Mouse (Mus musculus) left cerebral cortex, postnatal 25 days (tissue): ENCODE results near the gene Hdac1. TPM values are rescaled to one million over a fixed set of nuclear protein-coding genes. Genes with fewer than 3 reads are reported as not detected.

Experiments
- DNase-seq, 2 experiments: peaks; one replicate each; pipeline ENCODE4 v3.0.0; 2022; ENCODE audit warnings: low spot score in 2 of 2, mixed read lengths in 1 of 2
- intact Hi-C: fragments of 180-260 bp; cut with DNase I; formaldehyde crosslinking; loops from one replicate; pipeline ENCODE4 v1.15.1; 2025
- total RNA-seq, 2 experiments: library from RNA; stranded (reverse); gene quantifications; 2 replicates each; pipeline ENCODE4 v1.2.3; 2021

Hdac1 gene
- total RNA-seq: 10 to 100 TPM; 28.5 to 31.6 TPM

DNA sequence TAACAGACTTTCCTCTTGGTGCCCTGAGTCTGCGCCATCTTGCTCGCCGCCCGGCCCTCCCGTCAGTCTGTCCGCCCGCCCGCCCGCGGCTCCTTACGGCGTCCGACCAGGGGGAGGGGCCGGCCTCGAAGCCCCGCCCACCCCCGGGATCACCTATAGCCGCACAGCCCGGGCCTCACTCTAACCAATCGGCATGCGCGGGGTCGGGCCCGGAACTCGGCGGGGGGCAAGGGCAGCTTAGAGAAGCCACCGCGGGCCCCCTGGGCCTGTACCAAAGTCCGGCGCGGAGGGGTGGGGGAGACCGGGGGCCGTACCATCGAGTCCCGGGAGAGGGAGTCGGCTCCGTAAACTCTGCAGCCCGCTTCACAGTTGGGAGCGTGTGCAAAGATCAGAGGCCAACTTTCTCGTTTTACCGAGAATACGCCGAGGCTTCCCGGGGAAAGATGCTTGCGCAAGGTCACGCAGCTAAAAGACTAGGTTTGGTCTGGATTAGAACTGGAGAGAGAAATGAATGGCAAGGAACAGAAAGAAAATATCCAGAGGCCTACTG is at the start of gene Hdac1:
TSS of gene Hdac1 (minus strand) at position 122 of the 550 bp plus-strand sequence.
- intact Hi-C loops: loop anchor here (5.0 kb wide), 1 partner anchor 65 kb away; no protein-coding TSS in a partner anchor

DNA sequence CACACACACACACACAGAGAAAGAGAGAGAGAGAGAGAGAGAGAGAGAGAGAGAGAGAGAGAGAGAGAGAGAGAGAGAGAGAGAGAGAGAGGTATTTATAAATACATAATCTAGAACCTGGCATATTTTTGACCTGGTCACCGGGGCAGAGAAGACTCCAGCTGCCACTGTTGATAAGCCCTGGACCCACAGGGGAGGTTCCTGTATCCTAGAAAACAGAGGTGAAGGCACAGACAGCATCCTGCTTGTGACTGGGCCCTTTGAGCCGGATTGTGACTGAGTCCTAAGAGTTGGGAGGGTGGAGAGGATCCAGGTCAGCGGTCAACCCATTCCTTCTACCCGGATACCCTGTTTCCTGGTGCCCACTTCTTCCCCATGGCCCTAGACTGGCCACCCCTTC is 46.4 kb upstream of the Hdac1 start:
- intact Hi-C loops: no loop called here
- DNase-seq: no peak

More for the DNA sequence above, at the start of gene Hdac1:
- DNase-seq: peak; percentile 96 to 97

DNA sequence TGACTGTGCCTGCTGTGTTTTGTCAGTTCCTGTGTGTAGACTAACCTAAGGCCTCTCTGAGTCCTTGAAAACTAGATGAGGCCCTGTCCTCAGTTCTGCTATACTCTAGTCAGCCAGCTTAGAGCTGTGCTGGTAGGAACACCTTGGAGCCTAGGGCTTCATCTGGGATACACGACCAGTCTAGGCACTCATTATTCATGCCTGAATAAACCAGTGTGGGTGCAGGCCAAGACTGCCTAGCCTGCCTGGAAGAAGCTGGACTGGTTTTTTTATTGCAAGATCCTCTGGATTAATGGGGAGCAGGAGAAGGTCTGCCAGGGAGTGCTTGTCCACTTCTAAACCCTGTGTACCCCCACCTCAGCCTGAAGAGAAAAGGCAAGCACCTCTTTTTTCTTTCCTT is 44.4 kb upstream of the Hdac1 start:
- intact Hi-C loops: no loop called here
- DNase-seq: no peak

DNA sequence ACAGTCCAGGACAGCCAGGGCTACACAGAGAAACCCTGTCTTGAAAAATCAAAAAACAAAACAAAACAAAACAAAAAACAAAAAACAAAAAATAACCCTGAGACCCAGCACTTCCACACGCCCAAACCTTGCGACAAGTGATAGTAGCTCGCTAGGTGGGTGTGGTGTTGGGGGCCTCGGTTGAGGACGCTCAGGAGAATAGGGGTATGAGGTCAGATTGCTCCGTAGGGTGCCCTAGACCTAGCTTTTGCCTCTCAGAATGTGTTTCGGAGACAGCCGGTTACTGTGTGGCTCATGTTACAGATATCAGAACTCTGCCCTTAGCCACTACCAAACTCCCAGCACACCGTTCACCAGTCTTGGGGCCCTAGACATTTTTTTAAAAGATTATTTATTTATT is 43.3 kb upstream of the Hdac1 start:
- intact Hi-C loops: loop anchor here (2.0 kb wide), 1 partner anchor 23 kb away; no protein-coding TSS in a partner anchor
- no peak for DNase-seq

DNA sequence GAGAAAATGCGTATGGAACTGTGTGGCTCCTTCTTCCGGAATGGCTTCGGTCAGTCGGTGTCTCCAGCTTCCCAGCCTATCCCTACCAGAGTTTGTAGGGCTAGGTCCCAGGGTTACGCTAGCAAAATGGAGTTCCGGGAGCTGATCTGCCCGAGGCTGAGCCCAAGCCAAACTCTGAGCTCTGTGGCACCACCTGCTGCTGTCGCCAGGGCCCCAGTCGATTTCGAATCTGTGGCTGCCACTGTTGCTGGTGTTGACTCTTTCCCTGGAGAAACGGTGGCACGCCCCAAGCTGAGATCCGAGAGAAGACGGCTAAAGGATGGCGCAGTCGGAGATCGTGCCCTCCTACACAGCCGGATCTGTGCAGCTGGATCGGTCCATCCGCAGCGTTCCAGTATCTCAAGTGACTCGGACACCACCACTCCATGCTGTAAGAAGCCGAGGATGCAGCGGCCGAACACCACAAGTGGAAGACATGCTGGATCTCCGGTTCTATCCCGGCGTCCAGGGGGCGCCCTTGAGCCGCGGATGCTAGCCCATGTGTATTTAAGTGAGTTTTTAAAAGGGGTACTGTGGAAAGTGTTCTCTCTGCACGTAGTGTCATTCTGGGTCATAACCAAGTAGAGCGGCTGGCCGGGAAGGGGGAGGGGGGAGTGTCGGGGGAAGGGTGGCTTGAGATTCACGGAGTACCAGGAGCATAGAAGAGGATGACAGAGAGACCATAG is 42.5 kb upstream of the Hdac1 start:
- intact Hi-C loops: loop anchor here (2.0 kb wide), 1 partner anchor 24 kb away; no protein-coding TSS in a partner anchor
- peak; percentile 84 to 86 for DNase-seq

DNA sequence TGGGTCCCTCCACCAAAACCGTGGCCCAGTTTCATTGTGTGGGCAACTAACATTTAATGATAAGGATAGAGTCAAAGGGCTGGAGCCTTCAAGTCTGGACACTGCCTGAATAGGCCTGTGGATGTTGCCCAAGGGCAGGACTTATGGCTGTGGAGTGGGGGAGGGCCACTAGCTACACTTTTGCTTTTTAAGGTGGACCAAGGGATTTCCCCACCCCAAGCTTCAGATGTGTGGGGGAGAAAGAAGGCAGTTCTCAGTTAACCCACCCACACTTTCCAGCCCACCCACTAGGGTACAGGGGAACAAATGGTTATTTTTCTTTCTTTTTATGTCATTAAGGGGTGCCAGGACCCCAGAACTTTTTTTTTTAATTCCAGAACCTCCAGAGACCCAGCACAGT is 41.9 kb upstream of the Hdac1 start:
- intact Hi-C loops: loop anchor here (2.0 kb wide), 1 partner anchor 24 kb away; no protein-coding TSS in a partner anchor

DNA sequence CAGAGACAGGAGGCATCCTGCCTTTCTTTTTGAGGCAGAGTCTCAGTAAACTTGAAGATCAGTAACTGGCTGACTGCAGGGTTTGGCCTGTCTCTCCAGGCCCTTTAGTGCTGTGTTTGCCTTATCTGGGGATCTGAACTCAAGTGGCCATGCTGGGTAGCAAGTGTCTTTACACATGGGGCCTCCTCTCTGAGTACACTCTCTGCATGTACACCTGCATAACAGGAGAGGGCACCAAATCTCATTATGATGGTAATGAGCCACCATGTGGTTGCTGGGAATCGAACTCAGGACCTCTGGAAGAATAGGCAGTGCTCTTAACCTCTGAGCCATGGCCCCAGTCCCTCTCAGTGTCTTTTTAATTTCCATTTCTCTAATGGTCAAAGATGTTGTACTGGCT is 39.7 kb upstream of the Hdac1 start:
- intact Hi-C loops: no loop called here
- no peak for DNase-seq

More for the DNA sequence above, 41.9 kb upstream of the Hdac1 start:
- no peak for DNase-seq

DNA sequence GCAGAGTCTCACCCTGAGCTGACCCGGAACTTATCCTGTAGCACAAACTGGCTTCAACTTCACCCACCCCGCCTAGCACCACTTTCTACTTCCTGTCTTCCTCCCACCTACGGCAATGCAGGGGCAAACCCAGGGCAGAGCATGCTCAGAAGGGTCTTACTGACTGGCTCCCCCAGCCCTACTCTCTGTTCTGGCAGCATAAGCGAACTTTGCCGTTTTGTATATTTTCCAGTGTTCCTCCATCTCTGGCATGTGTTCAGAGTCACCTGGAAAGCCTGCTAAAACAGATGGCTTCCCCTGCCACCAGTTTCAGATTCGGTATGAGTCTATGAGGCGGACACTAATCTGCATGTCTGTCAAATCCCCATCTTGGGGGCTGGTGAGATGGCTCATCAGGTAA is 37.8 kb upstream of the Hdac1 start:
- DNase-seq: no peak
- intact Hi-C loops: no loop called here

DNA sequence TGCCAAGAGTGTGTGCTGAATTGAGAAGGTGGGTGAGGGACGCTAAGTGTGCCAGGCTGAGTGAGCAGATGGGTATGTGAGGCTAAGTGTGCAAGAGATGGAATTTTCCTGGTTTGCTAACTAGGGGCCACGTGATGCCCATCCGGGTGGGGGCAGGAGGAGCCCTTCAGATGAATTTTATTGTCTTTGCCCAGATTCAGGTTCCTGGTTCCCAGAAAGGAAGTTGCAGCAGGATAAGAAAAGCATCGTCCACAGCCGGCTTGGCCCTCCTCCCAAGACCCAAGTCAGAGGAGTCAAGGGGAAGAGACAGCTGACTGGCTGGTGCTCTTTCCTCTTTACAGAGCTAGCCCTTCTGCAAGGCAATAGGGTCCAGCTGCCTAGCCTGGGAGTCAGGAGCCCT is 36.0 kb upstream of the Hdac1 start, which contains the start of gene Fam167b:
TSS of gene Fam167b (minus strand) at position 84 of the 400 bp plus-strand sequence.
- peak in 1 of 2 experiments; percentile 38 for DNase-seq
- intact Hi-C loops: no loop called here

DNA sequence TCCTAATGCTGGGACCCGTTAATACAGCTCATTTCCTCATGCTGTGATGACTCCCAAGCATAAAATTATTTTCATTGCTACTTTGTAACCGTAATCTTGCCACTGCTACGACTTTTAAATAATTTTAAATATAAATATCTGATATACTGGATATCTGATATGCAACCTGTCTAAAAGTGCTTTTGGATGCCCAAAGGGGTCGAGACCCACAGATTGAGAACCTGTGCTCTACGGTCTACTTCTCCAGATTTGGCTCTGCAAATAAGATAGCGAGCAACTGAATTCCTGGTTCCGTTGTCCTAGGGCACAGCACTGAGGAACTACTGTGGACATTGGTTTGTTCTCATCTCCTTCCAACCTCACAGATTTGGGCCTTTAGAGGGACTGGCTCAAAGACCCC is 35.2 kb upstream of the Hdac1 start:
- intact Hi-C loops: no loop called here
- DNase-seq: no peak

DNA sequence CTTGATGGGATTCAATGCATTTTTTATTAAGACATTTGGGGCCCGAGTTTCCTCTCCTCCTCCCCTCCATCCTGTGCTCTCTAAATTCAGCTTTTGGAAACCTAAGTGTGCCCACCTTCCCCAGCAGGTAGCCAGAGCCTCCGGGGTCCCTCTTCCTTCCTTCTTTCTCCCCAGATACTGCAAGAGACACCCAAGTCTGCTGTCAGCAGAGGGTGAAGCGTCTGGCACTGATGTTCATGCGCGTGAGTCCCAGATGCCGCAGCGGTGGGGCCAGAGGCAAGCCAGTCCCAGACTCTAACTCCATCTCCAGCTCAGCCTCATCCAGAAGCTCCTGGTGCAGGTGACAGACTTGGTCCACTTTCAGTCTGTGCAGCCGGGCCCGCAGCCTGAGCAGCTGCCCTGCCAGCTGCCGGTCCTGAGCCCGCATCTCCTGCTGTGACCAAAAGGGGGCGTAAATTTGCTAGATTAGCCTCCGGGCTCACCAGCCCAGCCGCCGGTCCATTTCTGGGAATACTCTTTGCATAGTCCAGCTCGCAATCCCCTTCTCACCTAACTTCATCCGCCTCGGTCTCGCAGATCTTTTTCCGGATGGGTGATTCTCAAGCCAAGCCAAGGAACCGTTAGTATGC is 34.5 kb upstream of the Hdac1 start:
- peak; percentile 41 to 50 for DNase-seq

DNA sequence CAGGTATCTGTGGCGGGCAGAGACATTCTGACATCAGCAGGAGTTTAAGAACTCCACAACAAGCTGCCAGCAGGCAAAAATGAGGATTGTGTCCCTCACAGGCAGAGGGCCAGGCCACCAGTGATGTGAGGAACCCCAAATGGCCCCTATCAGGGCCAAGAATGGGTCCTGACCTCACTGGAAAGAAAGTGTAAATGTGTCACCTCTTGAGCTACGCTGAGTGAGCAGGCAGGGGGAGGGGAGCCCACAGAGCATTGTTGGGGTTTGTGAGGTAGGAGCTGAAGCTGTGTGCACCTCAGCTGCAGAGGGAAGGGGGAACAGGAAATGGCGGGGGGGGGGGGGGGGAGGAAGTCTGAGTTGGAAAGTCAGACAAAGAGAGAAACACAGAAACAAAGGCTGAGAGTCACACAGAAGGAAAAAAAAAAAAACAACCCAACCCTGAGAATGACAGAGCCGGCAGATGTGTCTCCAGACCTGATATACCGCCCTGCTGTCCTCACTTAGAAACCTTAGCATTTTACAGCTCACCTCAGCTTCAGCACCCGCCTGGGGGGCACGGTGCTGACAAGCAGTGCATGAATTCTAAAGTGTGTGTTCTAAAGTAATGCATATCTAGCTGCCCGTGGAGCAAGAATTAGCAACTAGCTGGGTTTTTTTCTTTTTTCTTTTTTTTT is 32.8 kb upstream of the Hdac1 start:
- intact Hi-C loops: no loop called here
- no peak for DNase-seq

More for the DNA sequence above, 34.5 kb upstream of the Hdac1 start:
- intact Hi-C loops: no loop called here

DNA sequence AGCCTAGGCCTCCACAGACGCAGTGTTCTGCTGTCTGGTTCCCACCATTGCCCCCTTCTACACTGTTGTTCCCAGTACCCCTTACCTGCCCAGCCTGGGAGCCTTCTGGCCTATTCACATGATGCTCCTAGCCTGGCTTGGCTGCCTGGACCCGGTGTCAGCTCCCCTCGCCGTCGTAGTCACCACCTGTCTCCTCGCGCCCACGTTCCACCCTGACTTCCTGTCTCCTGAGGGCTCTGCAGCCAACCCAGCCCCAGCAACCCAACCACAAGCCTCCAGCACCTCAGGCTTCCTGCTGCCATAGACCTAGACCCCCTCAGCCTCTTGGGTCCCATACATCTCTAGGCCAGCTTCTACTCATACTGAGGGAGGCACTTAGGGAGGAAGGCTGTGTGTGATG is 30.9 kb upstream of the Hdac1 start, which contains the start of gene Lck:
TSS of gene Lck (minus strand) at position 212 of the 400 bp plus-strand sequence.
- no peak for DNase-seq
- intact Hi-C loops: no loop called here

DNA sequence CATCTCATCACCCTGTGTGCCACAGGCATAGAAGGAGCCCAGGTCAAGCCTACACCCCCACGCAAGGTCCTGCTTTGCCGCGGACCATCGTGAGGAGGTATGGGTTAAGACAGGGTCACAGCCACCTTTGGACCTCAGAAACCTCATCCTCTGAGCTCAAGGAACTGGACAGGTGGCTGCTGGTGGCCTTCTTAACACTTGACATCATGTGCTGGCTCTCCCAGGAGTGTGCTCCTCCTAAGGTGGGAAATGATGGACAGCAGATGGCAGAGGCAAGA is 30.5 kb upstream of the Hdac1 start:
- intact Hi-C loops: no loop called here
- DNase-seq: no peak

DNA sequence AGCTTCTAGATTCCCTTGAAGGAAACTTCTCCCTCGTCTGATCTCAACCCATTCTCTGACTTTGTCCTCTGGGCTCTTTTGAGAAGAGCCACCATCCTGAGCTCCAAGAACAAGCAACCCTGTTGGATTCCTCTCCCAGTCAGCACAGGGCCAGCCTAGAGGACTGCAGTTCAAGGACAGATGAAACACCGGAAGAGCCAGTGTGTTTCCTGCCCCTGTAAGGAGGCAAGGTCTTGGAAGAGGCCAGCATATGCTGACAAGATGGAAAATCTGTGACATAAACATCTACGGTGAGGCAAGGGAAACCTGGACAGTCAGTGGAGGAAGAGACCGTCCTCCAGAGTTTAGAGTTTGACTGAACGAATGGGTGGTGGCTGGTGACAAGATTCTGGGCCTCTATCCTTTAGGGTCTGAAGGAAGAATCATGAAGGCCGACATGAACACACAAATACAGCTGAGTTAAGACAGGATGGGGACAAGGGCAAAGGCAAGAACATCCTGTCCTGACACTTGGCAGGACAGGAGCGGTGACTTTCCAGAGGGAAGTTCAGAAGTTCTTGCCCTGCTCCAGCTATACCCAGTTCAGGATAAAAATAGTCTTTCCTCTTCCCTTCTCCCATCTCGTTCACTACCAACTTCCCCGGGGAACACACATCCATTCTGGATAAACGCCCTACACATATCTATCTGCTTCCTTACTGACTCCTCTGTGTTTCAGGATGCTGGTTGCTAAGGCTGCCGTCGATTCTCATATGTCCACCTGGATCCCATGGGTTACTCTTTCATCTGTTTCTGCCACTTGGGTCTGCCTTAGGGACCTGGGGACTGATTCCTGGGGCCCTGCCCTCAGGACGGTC is 30.0 kb upstream of the Hdac1 start:
- DNase-seq: no peak
- intact Hi-C loops: no loop called here

DNA sequence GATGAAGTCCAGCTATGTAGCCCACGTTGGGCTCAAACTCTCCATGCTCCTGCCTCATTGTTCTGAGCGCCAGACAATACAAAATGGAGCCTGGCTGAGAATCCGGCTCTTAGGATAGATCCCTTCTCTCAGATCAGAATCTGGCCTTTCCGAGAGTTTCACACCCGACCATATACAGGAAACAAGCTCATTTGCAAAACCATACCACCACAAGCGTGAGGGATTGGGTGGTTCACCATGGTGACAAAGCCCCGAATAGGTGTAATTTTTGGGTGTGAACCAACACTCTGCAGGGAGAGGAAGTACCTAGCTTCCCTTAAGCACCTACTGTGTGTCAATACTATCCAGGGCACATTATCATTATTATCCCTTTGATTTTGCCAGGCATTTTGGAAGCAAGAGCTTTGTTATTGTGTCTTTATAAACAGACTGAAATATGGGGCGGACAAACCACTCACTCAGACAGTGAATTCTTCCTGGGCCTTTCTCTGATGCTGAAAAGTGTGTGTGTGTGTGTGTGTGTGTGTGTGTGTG is 29.1 kb upstream of the Hdac1 start:
- DNase-seq: no peak
- intact Hi-C loops: no loop called here

DNA sequence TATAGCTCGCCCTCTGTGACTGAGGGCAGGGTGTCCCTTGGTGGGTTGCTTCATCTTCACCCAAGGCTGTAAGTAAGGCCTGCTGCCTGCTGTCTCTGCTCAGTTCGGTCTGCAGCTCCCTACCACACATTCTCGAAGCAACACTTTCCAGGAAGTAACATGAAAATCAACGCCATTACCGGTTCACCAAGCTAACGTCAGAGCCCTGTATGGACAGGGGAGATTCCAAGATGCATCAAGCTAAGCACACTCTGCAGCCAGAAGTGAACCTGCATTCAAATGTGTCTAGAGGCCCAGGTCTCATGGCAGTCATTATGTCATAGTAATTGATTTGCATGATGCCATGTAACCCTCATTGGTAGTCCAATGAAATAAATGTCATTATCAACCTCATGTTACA is 27.5 kb upstream of the Hdac1 start:
- DNase-seq: no peak
- intact Hi-C loops: no loop called here

DNA sequence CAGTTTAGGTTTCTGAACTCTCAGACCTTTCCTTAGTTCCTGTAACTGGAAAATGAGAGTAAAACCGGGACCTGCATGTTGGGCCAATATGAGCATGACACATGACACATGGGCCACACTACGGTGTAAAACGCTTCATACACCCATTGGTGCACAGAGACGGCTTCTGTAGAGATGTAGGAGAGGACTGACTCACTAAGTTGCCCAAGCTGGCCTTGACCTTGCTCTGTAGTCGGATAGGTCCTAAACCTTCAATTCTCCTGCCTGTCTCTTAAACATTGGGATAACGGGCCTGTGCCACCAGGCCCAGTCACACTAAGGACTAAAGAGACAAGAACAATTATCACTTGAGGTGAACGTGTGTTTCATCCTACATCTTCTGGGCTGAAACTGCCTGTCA is 25.9 kb upstream of the Hdac1 start:
- no peak for DNase-seq
- intact Hi-C loops: no loop called here

DNA sequence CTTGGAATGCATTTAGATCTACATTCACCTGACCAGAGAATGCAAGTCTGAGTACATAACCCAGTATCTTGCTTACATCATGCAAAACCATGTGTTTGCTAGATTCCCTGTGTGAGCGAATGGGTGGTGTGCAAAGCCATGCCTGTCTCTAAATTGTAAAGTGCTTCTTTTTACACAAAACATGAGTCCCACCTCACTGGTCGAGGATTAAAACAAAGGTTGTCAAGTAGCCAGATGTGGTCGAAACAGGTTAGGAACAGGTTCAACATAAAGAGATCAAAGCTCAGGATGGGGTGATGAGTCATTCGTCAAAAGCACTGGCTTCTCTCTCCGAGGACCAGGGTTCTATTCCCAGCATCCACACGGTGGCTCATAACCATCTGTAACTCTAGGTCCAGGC is 22.6 kb upstream of the Hdac1 start:
- intact Hi-C loops: no loop called here
- DNase-seq: no peak
